Mouse (Mus musculus) MEL (cell line): ENCODE data around the gene Morc3. TPM values are rescaled to one million over a fixed set of nuclear protein-coding genes. Genes with fewer than 3 reads are reported as not detected.

ENCODE experiments used
- DNase-seq: peaks from one replicate; pipeline ENCODE4 v3.0.0; 2011; ENCODE audit warnings: low read depth, low spot score
- H3K27ac ChIP-seq: 2 replicates; pipeline ENCODE4 v1.5.1; 2012; ENCODE audit warnings: low read depth, mild to moderate bottlenecking, control low read depth, low read length, moderate library complexity; ENCODE audit not compliant: control insufficient read depth
- H3K27me3 ChIP-seq, 2 experiments: fragments of 150-350 bp in 1 of 2; sonication (generic) in 1 of 2; 2 replicates each; pipeline ENCODE4 v1.6.1; 2012; ENCODE audit warnings: low read length in 2 of 2, mild to moderate bottlenecking in 2 of 2, improper control_type of control experiment in 1 of 2, moderate library complexity in 1 of 2; ENCODE audit not compliant: insufficient read depth in 2 of 2, control insufficient read depth in 1 of 2
- H3K36me3 ChIP-seq, 2 experiments: 2 replicates each; pipeline ENCODE4 v1.6.1; 2012 to 2014; ENCODE audit warnings: low read length in 2 of 2, improper control_type of control experiment in 1 of 2, inconsistent platforms in 1 of 2, mild to moderate bottlenecking in 1 of 2; ENCODE audit not compliant: insufficient read depth in 2 of 2, control insufficient read depth in 1 of 2
- H3K4me1 ChIP-seq, 2 experiments: fragments of 150-350 bp in 1 of 2; sonication (generic) in 1 of 2; 2 replicates each; pipeline ENCODE4 v1.6.1; 2012; ENCODE audit warnings: low read length in 2 of 2, improper control_type of control experiment in 1 of 2, mild to moderate bottlenecking in 1 of 2; ENCODE audit not compliant: insufficient read depth in 2 of 2, control insufficient read depth in 1 of 2
- H3K4me3 ChIP-seq, 2 experiments: fragments of 150-350 bp in 1 of 2; sonication (generic) in 1 of 2; 2 replicates each; pipeline ENCODE4 v1.5.1; 2012; ENCODE audit warnings: low read depth in 2 of 2, low read length in 2 of 2, mild to moderate bottlenecking in 2 of 2, moderate library complexity in 2 of 2, control low read depth in 1 of 2, improper control_type of control experiment in 1 of 2; ENCODE audit not compliant: control insufficient read depth in 1 of 2, insufficient read depth in 1 of 2
- H3K79me2 ChIP-seq: 2 replicates; pipeline ENCODE4 v1.6.1; 2012; ENCODE audit warnings: mild to moderate bottlenecking, low read length, moderate library complexity; ENCODE audit not compliant: control insufficient read depth, poor library complexity, insufficient read depth
- H3K9ac ChIP-seq: 2 replicates; pipeline ENCODE4 v1.6.1; 2012; ENCODE audit warnings: low read depth, mild to moderate bottlenecking, control low read depth, low read length, moderate library complexity; ENCODE audit not compliant: control insufficient read depth, poor library complexity, severe bottlenecking
- H3K9me3 ChIP-seq: fragments of 150-350 bp; sonication (generic); replicated peaks from 2 replicates; pipeline ENCODE4 v1.6.1; 2012; ENCODE audit warnings: mild to moderate bottlenecking, low read length, improper control_type of control experiment, moderate library complexity; ENCODE audit not compliant: insufficient read depth
- CHD1 ChIP-seq: IDR thresholded peaks from 2 replicates; pipeline ENCODE4 v1.6.1; 2012; ENCODE audit warnings: low read depth, mild to moderate bottlenecking, inconsistent platforms, low read length, improper control_type of control experiment
- CTCF ChIP-seq, 3 experiments: IDR thresholded peaks in 2 of 3; conservative IDR thresholded peaks in 1 of 3; 2 replicates each; pipeline ENCODE4 v1.5.1; 2011 to 2012; ENCODE audit warnings: low read length in 3 of 3, low read depth in 2 of 3, mild to moderate bottlenecking in 2 of 3, improper control_type of control experiment in 1 of 3, inconsistent platforms in 1 of 3, mixed read lengths in 1 of 3, moderate library complexity in 1 of 3; ENCODE audit not compliant: control insufficient read depth in 1 of 3, insufficient read depth in 1 of 3, poor library complexity in 1 of 3, severe bottlenecking in 1 of 3
- E2F4 ChIP-seq: IDR thresholded peaks from 2 replicates; pipeline ENCODE4 v1.6.1; 2011; ENCODE audit warnings: low read depth, low read length, improper control_type of control experiment, borderline replicate concordance
- ELF1 ChIP-seq: IDR thresholded peaks from 2 replicates; pipeline ENCODE4 v1.6.1; 2014; ENCODE audit warnings: low read depth, mild to moderate bottlenecking, inconsistent platforms, low read length, improper control_type of control experiment, moderate library complexity
- EP300 ChIP-seq, 2 experiments: IDR thresholded peaks; 2 replicates each; pipeline ENCODE4 v1.6.1; 2011; ENCODE audit warnings: improper control_type of control experiment in 2 of 2, low read length in 2 of 2, low read depth in 1 of 2, mild to moderate bottlenecking in 1 of 2
- GATA1 ChIP-seq: IDR thresholded peaks from 2 replicates; pipeline ENCODE4 v1.6.1; 2011; ENCODE audit warnings: low read depth, low read length, improper control_type of control experiment
- MAX ChIP-seq: IDR thresholded peaks from 2 replicates; pipeline ENCODE4 v1.6.1; 2011; ENCODE audit warnings: low read length, improper control_type of control experiment
- MEF2A ChIP-seq: IDR thresholded peaks from 2 replicates; pipeline ENCODE4 v1.6.1; 2014; ENCODE audit warnings: low read depth, mild to moderate bottlenecking, inconsistent platforms, low read length, improper control_type of control experiment; ENCODE audit not compliant: poor library complexity, insufficient replicate concordance, severe bottlenecking; ENCODE audit errors: extremely low read depth
- MXI1 ChIP-seq: IDR thresholded peaks from 2 replicates; pipeline ENCODE4 v1.6.1; 2011; ENCODE audit warnings: mild to moderate bottlenecking, low read depth, low read length, improper control_type of control experiment
- MYC ChIP-seq: IDR thresholded peaks from 2 replicates; pipeline ENCODE4 v1.6.1; 2011; ENCODE audit warnings: low read depth, mild to moderate bottlenecking, low read length, improper control_type of control experiment, moderate library complexity
- RAD21 ChIP-seq: IDR thresholded peaks from 2 replicates; pipeline ENCODE4 v1.6.1; 2011; ENCODE audit warnings: mild to moderate bottlenecking, low read depth, low read length, improper control_type of control experiment
- RCOR1 ChIP-seq: IDR thresholded peaks from 2 replicates; pipeline ENCODE4 v1.6.1; 2012; ENCODE audit warnings: low read depth, mild to moderate bottlenecking, inconsistent platforms, low read length, improper control_type of control experiment
- ZMIZ1 ChIP-seq: IDR thresholded peaks from 2 replicates; pipeline ENCODE4 v1.6.1; 2012; ENCODE audit warnings: low read depth, mild to moderate bottlenecking, inconsistent platforms, low read length, improper control_type of control experiment, moderate library complexity
- polyA plus RNA-seq, 2 experiments: library from polyadenylated mRNA; stranded (reverse) in 1 of 2; unstranded in 1 of 2; fragments of >175 nt in 1 of 2; fragments of >200 nt in 1 of 2; gene quantifications; 2 replicates each; pipeline versions ENCODE4 v1.2.1 to v1.2.4; 2012; ENCODE audit warnings: low replicate concordance in 2 of 2, low read depth in 1 of 2; ENCODE audit not compliant: insufficient read length in 2 of 2, insufficient read depth in 1 of 2, missing spikeins in 1 of 2
- total RNA-seq: library from RNA; depleted of rRNA; stranded (reverse); fragments of 300-350 nt; gene quantifications from 2 replicates; pipeline ENCODE4 v1.2.3, GENCODE M21; 2012

The Morc3 gene
- total and polyA plus RNA-seq, 3 experiments: 23.3 to 276 (median 39.1) TPM

DNA sequence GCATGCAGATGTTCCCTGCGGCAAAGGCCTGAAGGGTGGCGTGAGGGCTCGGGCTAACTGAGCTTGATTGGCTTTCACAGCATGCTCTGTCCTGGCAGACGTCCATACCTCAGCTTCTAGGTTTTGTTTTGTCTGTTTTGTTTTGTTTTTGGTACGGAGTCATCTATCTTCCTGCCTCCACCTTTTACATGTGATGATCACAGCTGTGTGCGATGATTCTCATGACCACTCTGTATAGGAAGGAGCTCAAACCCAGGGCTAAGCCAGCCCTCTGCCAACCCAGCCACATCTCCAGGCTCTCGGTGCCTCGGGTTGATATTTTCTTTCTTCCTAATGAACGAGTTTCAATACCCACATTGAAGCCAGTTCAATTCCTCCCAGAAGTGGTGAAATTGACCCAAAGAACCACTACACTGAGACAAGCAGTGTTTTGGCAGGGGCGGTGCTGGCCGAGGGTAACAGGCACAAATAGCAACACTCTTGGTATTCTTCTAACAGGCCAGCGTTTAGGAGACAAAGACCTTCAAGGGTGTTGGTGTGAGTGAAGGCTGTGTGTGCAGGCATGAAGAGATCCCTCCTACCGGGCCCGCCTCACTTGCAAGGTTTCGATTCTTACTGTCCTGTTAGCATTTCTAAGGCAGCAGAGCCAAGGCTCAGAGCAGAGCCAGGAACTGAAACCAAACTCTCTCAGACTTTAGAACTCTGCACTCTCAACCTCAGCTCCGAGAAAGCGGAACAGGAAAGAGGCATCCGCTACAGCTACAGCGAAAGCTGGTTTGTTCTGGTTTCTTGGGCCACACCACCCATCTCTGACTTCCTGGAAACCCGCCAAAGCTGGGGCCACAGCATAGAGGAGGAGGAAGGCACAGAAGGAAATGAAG is 15.8 kb upstream of the Morc3 start (continued):
- TF ChIP-seq CHD1 (no peak), E2F4 (no peak), RCOR1 (peak; percentile 87), ELF1 (peak; percentile 90)
- TF ChIP-seq, all 39 proteins: peak for 17

DNA sequence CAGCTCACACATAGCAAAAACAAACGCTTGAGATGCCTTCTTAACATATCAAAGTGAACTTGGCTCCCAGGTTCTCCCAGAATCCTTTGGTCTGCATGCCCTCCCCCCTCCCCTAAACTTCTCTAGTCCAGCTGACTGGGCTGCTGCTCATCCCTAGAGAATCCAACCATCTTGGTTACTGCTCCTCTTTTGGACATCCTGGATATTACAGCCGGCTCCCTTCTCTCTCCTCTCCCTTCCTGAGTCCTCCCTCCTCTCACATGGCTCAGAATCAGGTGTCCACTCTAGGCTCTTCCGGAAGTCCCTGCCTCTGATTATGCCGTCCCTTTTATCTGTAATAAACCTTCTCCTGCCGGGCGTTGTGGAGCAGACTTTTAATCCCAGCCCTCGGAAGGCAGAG is 15.1 kb upstream of the Morc3 start:
- Histone ChIP-seq H3K4me3 (peak overlapping the region; percentile 46 to 67), H3K27me3 (no peaks in the 10 kb centered on the region), H3K9ac (peak overlapping the region; percentile 52), H3K79me2 (peaks cover 3% of the 10 kb centered on the region; the same call in 1 of the 2 replicates), H3K36me3 (peaks cover 0 to 14% of the 10 kb centered on the region in 2 experiments; a peak in 2 of 4 replicates), H3K27ac (peak overlapping the region; percentile 98), H3K4me1 (peaks cover 5 to 10% of the 10 kb centered on the region in 2 experiments; a peak in 3 of 4 replicates), H3K9me3 (no peaks in the 10 kb centered on the region)
- peak in 2 of 3 experiments; percentile 7 to 20; a peak in 1 of 6 replicates for TF ChIP-seq CTCF (IDR thresholded peaks at IDR 0.05 in 2 of 3, conservative IDR thresholded peaks at IDR 0.05 in 1 of 3; ENCODE audit: control insufficient read depth in 1 of 3, insufficient read depth in 1 of 3, low read depth in 2 of 3, low read length in 3 of 3, poor library complexity in 1 of 3, severe bottlenecking in 1 of 3)
- peak; percentile 8; the same call in 1 of the 2 replicates for TF ChIP-seq MXI1
- no peak for TF ChIP-seq MEF2A
- 0 out of 2 replicates have a peak, but pooled peaks have one; percentile 4 for TF ChIP-seq GATA1
- TF ChIP-seq, all 39 proteins: peak for 3
- peak; percentile 87 for DNase-seq

GRCm38 (mm10) chr16:93817371-93817770 is 14.6 kb upstream of the Morc3 start:
- Histone ChIP-seq H3K27ac (peak overlapping the region; percentile 98), H3K79me2 (peaks cover 3% of the 10 kb centered on the region; the same call in 1 of the 2 replicates), H3K36me3 (peaks cover 0 to 14% of the 10 kb centered on the region in 2 experiments; a peak in 2 of 4 replicates), H3K9me3 (no peaks in the 10 kb centered on the region), H3K9ac (peak overlapping the region; percentile 52), H3K4me3 (peak overlapping the region; percentile 34 to 46), H3K4me1 (peaks cover 5 to 10% of the 10 kb centered on the region in 2 experiments; a peak in 3 of 4 replicates), H3K27me3 (no peaks in the 10 kb centered on the region)
- 0 out of 2 replicates have a peak, but pooled peaks have one; percentile 11 for TF ChIP-seq MAX
- TF ChIP-seq RAD21: no peak
- no peak for TF ChIP-seq MYC
- TF ChIP-seq ZMIZ1: 0 out of 2 replicates have a peak, but pooled peaks have one; percentile 16
- peak in 1 of 2 experiments; percentile 16; a peak in 1 of 4 replicates for TF ChIP-seq EP300 (IDR thresholded peaks at IDR 0.05; ENCODE audit: low read depth in 1 of 2, low read length in 2 of 2)
- 0 out of 2 replicates have a peak, but pooled peaks have one; percentile 17 for TF ChIP-seq MXI1
- no peak for DNase-seq
